Mouse (Mus musculus) thymus, postnatal 0 days (tissue): ENCODE results near the gene Kif7. TPM values are rescaled to one million over a fixed set of nuclear protein-coding genes. Genes with fewer than 3 reads are reported as not detected.

Experiments
- polyA plus RNA-seq: library from polyadenylated mRNA; unstranded; fragments of >200 nt; fragmentation: Nextera tagmentation; extraction: Ambion mirVana; gene quantifications from 2 replicates; pipeline ENCODE4 v1.2.1, GENCODE M21; 2015

Kif7 gene
- polyA plus RNA-seq, 1 experiment from 2014 or later = 2.5 TPM

Other genes with a start within 250 kb of the Kif7 start
- gene Polg, start 249.4 kb downstream of the Kif7 start, polyA plus RNA-seq = 38.5 and 40.4 TPM in 2 replicates
- 0.57 and 0.82 TPM in 2 replicates for gene Rhcg, start 98.1 kb downstream of the Kif7 start, polyA plus RNA-seq
- gene Ticrr, start 55.5 kb downstream of the Kif7 start, polyA plus RNA-seq = 6.0 and 7.2 TPM in 2 replicates
- gene Plin1, start 17.2 kb upstream of the Kif7 start, polyA plus RNA-seq = 1.1 TPM in 1 of 2 replicates, not detected in the other
- 5.7 and 6.1 TPM in 2 replicates for gene Pex11a, start 27.4 kb upstream of the Kif7 start, polyA plus RNA-seq
- gene Wdr93, start 27.4 kb upstream of the Kif7 start, polyA plus RNA-seq = 0.13 and 0.31 TPM in 2 replicates
- gene Mesp1, start 78.1 kb upstream of the Kif7 start, polyA plus RNA-seq = 0.14 TPM in 1 of 2 replicates, not detected in the other
- 0.09 and 0.10 TPM in 2 replicates for gene Mesp2, start 95.0 kb upstream of the Kif7 start, polyA plus RNA-seq
- gene Anpep, start 145.3 kb upstream of the Kif7 start, polyA plus RNA-seq = 3.6 and 5.0 TPM in 2 replicates
- gene Ap3s2, start 204.9 kb upstream of the Kif7 start, polyA plus RNA-seq = 20.7 and 23.7 TPM in 2 replicates
- 10.0 and 11.3 TPM in 2 replicates for gene Arpin, start 219.6 kb upstream of the Kif7 start, polyA plus RNA-seq